Mouse (Mus musculus): Measurements from ENCODE around the gene S100a7a. TPM values are rescaled to one million over a fixed set of nuclear protein-coding genes. Genes with fewer than 3 reads are reported as not detected.

Gene S100a7a
- 0.11 and 0.14 TPM in 2 replicates for polyA plus RNA-seq (2012; rRNA removed)

DNA sequence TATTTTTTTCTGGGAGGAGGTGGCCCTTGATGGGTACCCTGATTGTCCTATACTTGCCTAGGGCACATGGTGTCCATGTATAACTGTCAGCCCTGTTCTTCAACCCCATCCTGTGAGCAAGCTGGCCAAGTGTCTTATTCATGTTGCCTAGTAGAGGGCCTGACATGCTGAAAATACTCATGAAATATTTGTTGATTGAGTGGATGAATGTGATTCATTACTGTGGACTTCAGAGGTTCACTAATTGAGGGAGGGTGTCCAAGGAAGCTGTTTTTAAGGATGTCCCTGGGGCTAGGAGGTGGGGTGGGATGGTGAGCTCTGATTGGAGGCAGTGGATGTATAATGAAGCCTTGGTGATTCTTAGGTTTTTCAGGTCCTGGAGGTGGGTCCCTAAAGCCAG lies at the start of gene S100a7a:
Gene S100a7a (plus strand): TSS at position 301 of the 400 bp plus-strand sequence.
- no peak for DNase-seq (ENCODE audit: low read depth, low spot score)

DNA sequence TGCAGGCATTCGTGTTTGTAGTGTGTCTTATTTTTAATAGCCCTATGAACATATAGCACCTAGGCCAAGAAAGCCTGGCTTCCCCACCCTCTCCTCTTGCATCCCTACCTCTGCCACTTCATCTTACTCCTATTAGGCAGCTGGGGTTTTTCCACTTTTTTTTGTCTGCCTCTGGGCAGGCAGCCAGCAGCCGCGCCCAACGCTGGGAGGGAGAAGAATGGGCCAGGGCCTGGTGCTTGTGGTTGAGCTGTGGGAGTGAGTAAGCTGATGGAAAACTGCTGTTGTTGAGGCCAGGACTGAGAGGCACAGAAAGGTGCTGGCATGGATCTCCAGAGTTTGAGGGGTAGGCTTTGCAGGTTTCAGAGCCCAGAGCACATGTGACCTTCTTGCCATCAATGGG lies 49.4 kb upstream of the S100a7a start:
- no peak for DNase-seq (ENCODE audit: low read depth, low spot score)
- WGBS = 12% methylated on average over 4 of the region's 4 CpGs

DNA sequence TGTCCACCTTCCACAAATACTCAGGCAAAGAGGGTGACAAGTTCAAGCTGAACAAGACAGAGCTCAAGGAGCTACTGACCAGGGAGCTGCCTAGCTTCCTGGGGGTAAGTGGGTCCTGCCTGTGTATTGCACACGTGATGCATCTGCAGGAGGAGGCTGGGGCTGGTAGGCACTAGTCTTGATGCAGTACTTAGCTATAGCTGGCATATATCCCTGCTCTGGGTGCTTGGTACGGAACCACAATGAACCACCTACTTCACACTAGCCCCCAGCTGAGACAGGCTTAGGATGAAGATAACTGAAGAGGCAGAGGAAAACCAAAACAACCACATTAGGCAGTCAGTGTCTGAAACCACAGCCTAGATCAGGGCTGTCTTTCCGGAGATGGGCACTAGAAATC lies 48.8 kb upstream of the S100a7a start:
- WGBS = 84% methylated on average over 3 of the region's 3 CpGs
- DNase-seq (ENCODE audit: low read depth, low spot score) = no peak

DNA sequence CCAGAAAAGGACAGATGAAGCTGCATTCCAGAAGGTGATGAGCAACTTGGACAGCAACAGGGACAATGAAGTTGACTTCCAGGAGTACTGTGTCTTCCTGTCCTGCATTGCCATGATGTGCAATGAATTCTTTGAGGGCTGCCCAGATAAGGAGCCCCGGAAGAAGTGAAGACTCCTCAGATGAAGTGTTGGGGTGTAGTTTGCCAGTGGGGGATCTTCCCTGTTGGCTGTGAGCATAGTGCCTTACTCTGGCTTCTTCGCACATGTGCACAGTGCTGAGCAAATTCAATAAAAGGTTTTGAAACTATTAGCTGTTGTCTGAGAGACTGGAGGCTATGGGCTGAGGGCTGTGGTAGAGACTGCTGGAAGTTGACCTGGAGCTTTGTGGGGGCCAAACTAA lies 48.1 kb upstream of the S100a7a start:
- DNase-seq (ENCODE audit: low read depth, low spot score) = no peak
- WGBS = 88% methylated on average over 2 of the region's 2 CpGs

DNA sequence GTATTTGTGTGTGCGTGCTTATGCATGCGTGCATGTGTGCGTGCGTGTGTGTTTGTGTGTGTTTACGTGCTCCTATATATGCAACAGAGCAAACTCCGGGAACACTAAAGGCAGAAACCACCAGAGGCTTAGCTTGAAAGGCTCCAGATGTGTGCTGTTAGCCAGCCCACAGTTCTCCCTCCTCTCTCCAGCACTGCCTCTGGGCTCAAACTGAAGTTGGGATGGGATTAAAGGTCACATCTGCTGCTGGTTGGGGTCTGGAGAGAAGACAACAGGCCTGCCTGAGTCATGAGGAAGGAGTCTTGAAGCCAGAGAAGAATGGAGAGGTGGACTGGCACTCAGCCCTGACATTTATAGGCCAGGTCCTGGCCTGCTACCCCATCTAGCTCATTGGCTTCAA lies 47.6 kb upstream of the S100a7a start:
- 78% methylated on average over 6 of the region's 6 CpGs for WGBS
- no peak for DNase-seq (ENCODE audit: low read depth, low spot score)

DNA sequence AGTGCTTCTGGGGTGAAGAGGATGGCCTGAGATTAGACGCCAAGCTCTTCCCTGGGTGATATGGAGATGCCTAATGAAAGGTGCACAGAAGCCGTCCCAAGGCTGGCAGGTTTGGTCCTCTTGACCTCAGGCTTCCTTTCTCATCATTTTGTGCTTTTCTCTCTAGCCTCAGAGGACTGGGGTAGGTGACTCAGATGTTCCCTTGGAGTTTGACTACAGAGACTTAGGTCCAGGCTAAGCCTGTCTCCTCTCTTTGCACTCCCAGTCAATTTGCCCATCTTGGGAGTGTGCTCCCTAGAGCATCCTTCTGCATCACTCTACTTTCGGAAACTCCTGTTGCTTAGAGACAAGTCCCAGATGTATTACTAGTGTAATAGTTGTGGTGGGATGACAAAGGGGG lies 46.5 kb upstream of the S100a7a start:
- no peak for DNase-seq (ENCODE audit: low read depth, low spot score)
- 94% methylated on average over 3 of the region's 3 CpGs for WGBS

DNA sequence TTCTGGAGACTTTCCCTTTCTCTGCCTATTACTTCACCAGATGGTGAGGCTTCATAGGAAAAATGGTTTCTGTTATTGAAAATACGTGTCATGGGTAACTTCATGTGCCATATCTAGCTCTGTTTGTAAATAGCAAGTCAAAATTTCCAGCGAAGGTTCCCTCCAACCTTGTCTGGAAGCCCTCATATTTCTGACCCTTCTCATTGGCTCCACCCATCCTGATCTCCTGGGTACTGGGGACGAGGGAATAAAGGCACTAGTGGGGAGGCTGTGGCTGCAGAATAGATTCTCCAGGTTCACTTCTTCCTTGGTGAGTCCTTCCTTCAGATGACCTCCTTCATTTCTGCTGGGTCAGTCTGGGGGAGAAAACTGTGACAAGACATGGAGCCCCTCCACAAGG lies 45.6 kb upstream of the S100a7a start, which contains the start of gene S100a5:
Gene S100a5 (plus strand): TSS at position 301 of the 400 bp plus-strand sequence.
- no peak for DNase-seq (ENCODE audit: low read depth, low spot score)
- 78% methylated on average over 3 of the region's 3 CpGs for WGBS

DNA sequence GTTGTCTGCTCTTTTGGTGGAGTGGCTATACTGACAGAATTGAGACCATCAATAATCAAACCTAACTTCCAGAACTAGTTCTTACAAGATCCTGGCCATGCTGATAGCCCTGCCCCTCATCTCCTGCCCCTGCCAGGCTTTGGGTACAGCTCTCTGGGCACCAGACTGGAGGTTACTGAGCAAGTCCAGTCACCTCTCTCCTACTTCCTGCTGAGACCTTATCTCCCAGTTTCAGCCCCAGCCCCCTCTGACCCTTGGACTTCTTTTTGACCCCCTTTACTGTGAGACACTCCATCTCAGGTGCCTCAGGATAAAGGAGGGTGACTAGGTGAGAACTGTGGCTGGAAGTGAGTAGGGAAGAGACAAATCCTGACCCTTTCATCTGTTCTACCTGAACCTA lies 44.7 kb upstream of the S100a7a start:
- DNase-seq (ENCODE audit: low read depth, low spot score) = no peak

DNA sequence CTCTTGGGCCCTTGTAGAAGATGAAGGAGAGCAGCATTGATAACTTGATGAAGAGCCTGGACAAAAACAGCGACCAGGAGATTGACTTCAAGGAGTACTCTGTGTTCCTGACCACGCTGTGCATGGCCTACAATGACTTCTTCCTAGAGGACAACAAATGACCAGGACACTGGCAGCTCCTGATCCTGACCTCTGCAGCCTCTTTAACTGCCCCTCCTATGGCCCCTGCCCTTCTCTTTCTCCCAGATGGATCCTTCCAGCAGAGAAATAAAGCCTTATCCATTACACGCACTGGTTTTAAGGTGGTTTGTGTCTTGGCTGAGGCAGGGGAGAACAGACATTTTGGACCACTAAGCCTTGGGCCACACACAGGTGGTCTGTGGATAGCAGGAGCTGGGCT lies 42.3 kb upstream of the S100a7a start:
- DNase-seq (ENCODE audit: low read depth, low spot score) = no peak
- WGBS = 91% methylated on average over 3 of the region's 3 CpGs

DNA sequence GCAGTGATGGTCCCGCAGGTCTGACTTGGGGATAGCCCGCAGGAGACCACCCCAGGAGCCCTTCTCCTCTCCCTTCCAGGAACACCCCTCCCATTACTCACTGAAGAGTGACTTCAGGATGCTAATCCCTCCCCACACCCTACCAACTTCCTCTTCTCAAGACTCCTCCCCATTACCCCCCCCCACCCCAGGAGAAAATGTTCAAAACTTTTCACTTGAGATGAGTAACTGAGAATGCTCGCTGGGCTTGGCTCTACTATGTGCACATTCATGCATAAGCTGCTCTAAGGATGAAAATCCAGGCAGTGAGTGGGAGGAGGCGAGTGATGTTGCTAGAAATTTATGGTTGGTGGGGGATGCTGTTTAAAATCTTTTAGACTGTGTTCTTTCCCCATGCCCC lies 41.8 kb upstream of the S100a7a start:
- no peak for DNase-seq (ENCODE audit: low read depth, low spot score)
- 64% methylated on average over 4 of the region's 4 CpGs for WGBS

DNA sequence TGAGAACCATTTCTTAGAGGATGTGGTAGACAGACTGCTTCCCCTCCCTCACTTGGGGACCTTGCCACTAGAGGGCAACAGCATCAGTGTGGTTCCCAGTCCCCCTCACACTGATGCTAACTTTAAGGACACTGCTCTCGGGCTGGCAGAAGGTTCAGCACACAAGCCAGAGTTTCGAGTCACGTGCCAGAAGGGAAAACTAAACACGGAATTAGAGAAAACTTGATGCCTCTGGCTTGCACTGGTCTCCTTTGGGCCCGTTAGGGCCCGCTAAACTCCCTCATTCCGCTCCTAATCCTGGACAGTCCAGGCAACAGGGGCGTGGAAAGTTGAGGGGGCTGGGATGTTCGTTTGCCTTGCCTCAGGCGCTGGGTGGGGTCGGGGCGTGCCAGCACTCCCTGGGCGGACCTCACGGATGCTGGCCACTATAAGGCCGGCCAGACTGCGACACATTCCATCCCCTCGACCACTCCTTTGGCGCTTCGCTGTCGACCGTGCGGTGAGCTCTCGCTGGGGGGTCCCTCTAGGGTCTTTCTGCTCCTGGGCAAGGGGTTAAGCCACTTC lies 41.0 kb upstream of the S100a7a start, which contains the start of gene S100a6:
Gene S100a6 (plus strand): TSS at position 155 of the 564 bp plus-strand sequence.
- DNase-seq (ENCODE audit: low read depth, low spot score) = no peak

DNA sequence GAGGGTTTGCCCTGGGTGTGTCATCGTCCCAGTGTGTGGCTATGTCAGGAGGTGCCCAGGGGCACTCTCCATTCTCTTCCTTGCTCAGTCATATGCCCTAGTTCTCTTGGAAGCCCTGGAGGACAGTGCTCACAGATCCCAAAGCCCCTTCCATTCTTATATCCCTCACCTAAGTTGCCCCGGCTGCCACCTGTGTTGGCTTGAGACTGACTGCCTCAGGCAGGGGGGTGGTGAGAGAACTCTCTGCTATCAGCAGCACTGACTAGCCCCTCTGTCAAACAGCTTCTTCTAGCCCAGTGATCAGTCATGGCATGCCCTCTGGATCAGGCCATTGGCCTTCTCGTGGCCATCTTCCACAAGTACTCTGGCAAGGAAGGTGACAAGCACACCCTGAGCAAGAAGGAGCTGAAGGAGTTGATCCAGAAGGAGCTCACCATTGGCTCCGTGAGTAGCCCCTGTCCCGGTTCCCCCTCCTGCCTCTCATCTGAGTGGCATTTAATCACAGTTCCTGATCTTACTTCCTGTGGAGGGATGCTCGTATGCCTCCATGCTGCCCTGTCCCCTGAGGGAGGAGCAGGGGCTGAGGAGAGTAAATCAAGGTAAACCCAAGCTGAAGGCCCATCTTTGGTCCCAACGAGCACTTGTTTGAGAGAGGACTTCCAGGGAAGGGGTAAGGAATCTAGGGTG lies 40.2 kb upstream of the S100a7a start:
- DNase-seq (ENCODE audit: low read depth, low spot score) = no peak
- 25% methylated on average over 7 of the region's 7 CpGs for WGBS

More for the DNA sequence above, 41.0 kb upstream of the S100a7a start, which contains the start of gene S100a6:
- 2% methylated on average over 23 of the region's 23 CpGs for WGBS

DNA sequence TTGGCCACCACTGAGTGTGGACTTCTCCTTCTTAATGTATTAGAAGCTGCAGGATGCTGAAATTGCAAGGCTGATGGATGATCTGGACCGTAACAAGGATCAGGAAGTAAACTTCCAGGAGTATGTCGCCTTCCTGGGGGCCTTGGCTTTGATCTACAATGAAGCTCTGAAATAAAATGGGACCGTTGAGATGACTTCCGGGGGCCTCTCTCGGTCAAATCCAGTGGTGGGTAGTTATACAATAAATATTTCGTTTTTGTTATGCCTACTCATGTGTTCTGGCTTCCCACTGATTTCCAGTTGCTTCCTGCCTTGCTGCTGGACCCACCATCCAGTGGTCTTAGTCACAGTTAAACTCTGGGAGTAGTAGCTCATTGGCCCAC lies 39.7 kb upstream of the S100a7a start:
- no peak for DNase-seq (ENCODE audit: low read depth, low spot score)
- 18% methylated on average over 6 of the region's 6 CpGs for WGBS

DNA sequence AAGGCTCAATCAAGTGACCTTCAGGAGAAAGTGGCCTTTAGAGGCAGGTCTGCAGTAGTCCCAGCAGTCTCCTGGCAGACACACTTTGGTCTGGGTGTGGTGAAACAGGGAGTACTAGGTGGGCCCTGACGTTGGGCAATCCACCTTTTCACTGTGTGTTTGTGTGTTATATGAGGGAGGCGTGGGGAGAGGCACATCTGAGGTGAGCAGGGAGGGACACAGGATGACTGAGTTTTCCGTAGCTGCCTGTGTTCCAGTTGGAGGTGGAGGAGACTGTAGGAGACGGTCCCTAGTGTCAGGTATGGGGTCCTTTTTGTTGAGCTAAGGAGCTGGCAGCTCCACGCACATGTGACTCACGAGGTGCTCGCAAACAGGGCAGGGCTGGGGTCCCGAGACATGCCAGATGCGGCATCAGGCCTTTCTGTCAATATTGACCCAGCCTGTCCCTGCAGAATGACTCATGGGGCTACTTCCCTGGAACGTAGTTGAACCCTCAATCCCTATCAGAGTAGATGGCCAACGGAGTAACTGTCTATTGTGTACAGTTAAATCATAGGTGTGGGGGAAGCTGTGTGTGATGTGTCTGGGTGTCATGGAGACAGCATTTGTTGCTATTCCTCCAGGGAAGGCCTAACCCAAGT lies 39.1 kb upstream of the S100a7a start:
- WGBS = 8% methylated on average over 11 of the region's 11 CpGs

DNA sequence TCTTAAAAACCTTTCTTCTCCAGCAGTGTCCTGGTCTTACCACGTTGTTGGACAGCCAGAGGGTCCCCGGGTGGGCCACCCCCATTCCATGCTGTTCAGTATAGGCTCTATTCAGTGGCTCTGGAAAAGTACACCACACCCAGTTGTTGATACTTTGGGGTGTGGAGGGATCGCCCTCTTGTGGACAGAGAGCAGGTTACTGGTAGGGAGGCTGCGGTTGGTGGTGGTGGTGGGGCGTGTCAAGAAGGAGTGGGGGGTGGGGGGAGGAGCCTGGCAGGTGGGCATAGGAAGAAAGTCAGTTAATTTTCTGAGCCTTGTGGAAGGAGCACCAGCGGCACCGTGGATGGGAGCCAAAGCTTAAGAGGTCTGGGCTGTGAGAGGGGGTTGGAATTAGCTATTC lies 38.4 kb upstream of the S100a7a start:
- DNase-seq (ENCODE audit: low read depth, low spot score) = no peak
- WGBS = 5% methylated on average over 7 of the region's 7 CpGs

More for the DNA sequence above, 39.1 kb upstream of the S100a7a start:
- peak; percentile 81 for DNase-seq (ENCODE audit: low read depth, low spot score)

DNA sequence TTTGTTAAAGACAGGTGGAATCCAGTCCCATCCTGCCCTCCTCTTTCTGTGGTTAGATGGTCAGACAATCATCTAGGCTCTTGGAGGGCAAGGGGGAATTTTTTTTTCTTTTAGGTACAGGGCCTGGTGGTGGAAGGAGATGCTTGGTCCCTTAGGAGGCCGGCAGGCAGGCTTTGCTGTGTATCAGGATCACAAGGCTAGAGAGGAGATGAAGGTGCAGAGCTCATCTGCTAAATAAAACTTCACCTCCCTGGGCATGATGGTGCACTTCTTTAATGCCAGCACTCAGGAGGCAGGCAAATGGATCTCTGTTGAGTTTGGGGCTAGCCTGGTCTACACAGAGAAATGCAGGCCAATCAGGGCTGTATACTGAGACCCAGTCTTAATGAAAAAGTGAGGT lies 37.9 kb upstream of the S100a7a start:
- no peak for DNase-seq (ENCODE audit: low read depth, low spot score)
- 50% methylated on average over 1 of the region's 1 CpGs for WGBS

DNA sequence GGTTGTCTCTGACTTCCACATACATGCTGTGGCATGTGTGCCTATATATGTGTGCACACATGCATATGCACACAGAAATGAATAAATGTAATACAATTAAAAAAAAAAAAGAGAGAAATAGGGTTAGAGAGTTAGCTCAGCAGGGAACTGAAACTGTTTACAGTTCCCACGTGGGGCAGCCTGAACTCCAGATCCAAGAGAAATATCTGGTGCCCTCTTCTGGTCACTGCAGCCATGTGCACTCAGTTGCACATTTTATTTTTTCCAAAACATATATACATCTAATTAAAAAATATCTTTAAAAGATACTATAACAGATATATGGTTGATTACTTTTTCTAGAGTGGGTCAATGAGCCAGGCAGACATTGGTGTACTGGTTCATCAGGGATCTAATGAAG lies 36.2 kb upstream of the S100a7a start:
- DNase-seq (ENCODE audit: low read depth, low spot score) = no peak
- WGBS = 10% methylated on average over 1 of the region's 1 CpGs

DNA sequence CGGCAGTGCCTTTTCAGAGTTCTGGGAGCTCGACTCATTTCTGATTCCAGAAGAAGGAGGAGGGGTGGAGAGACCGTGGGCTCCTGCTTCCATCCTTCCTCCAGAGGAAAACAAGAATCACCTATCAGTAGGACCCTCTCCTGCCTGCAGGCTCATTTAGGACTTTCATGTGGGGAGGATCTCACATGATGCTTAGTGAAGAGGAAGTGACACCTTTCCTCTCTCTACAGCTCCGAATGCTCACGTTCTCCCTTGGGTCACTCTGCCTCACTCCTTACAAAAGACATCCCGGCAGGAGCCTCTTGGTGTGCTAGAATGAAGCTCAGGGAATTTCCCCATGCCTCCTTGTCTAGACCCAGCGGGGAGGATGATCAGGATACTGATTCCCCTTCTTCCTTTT lies 32.3 kb upstream of the S100a7a start:
- DNase-seq (ENCODE audit: low read depth, low spot score) = no peak
- WGBS = 30% methylated on average over 7 of the region's 7 CpGs

DNA sequence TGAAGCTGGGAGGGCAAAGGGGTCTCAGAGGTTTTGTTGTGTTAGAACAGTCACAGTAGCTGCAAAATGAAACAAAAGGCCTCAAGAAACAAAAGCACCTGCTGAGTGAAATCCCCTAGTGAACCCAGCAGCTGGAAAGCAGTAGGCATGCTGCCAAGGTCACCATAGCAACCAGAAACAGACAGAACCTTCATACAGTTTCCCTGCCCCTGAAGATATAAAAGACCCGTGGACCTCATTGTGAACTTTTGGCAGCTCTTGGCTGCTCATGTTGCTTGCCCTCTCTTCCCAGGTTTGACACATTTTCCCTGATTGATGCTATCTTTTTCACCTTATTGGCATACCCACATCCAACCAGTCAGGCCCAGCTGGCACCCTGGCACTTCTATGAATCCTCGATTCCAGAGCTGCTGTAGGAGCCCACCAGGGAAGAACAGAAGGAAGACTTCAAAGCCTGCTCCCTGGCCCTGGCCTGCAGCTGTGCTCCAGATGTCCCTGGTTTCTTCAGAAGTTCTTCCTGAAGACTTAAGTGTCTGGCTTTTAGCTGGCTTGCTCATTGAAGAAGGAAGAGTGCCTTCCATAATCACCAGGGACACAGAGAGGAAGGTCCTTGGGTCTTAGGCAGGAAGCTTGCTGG lies 30.3 kb upstream of the S100a7a start:
- 3% methylated on average over 2 of the region's 2 CpGs for WGBS
- no peak for DNase-seq (ENCODE audit: low read depth, low spot score)

DNA sequence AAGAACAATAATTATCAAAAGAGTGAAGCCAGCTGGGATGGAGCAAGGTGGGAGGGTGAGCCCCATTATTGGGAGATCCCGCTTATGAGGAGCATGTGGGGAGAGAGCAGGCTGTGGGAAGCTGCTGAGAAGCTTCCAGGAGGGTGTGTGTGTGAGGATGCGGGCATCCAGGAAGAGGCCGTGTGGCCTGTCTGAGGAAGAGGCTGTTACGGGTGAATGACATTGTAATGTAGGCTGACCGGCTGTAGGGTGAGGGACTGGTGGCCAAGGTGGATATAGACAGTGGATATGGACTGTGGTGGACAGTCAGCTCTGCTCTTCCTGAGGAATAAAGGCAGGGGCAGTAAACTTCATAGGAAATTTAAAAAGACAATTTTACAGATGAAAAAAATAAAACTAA lies 28.3 kb upstream of the S100a7a start:
- WGBS = 63% methylated on average over 5 of the region's 5 CpGs
- DNase-seq (ENCODE audit: low read depth, low spot score) = no peak
